Mouse (Mus musculus): ENCODE results near the gene Inpp4a. TPM values are rescaled to one million over a fixed set of nuclear protein-coding genes. Genes with fewer than 3 reads are reported as not detected.

Inpp4a gene
- polyA plus RNA-seq, 1 experiment from 2014 or later = 14.1 TPM

DNA sequence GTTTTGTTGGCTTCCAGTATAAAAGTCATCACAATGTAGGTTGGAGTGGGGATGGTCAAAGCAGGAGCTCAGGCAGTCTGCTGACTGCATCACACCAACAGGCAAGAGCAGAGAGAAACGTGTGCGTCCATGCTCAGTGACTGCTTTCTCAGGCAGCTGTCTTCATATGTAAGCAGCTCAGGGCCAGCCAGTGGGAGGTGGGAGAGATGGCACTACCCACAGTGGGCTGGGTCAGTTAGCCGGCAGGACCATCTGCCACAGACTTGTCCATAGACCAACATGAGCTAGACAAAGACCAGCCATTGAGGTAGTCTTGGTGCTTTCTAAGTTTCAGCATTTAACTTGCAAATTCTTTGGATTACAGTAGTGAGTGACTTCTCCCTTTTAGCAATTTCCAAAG, 56.6 kb downstream of the Inpp4a start:
- DNase-seq (ENCODE audit: low spot score) = no peak
- Histone ChIP-seq H3K4me2 (ENCODE audit: low read length) (no peak overlapping the region), H3K27me3 (replicated peaks; ENCODE audit: control insufficient read depth, insufficient read depth, low read length) (no peaks in the 10 kb centered on the region), H3K4me3 (ENCODE audit: low read depth, low read length) (no peak overlapping the region), H3K4me1 (replicated peaks; ENCODE audit: control insufficient read depth, insufficient read depth, low read length) (no peaks in the 10 kb centered on the region), H3K36me3 (ENCODE audit: control insufficient read depth, insufficient read depth, low read length) (peaks cover 16% of the 10 kb centered on the region; the same call in 1 of the 2 replicates), H3K9ac (ENCODE audit: low read length) (no peak overlapping the region), H3K9me3 (ENCODE audit: control insufficient read depth, low read length) (no peaks in the 10 kb centered on the region), H3K27ac (ENCODE audit: low read depth) (no peak overlapping the region)
- 83% methylated on average over 3 of the region's 3 CpGs for WGBS
- no peak for ATAC-seq (replicated peaks; ENCODE audit: low FRiP score, low TSS enrichment, low read depth)

DNA sequence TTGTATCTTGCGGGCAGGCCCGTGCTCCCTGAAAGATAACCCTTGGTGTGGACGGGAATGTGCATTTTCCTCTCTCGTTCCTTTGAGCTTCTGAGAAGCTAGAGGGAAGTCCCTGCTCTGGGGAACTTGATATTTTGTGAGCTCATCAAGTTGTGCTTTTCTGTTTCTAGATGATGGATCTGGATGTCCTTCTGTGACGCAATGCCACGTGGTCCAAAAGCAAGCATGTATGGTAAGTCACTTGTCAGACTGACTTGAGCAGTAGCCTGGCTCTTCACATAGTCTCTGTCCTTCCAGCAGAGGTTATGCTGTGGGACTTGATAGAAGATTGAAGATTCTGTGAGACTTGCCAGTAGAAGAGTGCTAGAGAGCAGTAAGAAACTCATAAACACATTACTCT, 57.5 kb downstream of the Inpp4a start:
- H3K4me2 ChIP-seq (ENCODE audit: low read length) = no peak overlapping the region
- no peaks in the 10 kb centered on the region for H3K27me3 ChIP-seq (replicated peaks; ENCODE audit: control insufficient read depth, insufficient read depth, low read length)
- H3K4me3 ChIP-seq (ENCODE audit: low read depth, low read length) = no peak overlapping the region
- no peak overlapping the region for H3K9ac ChIP-seq (ENCODE audit: low read length)
- H3K4me1 ChIP-seq (replicated peaks; ENCODE audit: control insufficient read depth, insufficient read depth, low read length) = no peaks in the 10 kb centered on the region
- DNase-seq (ENCODE audit: low spot score) (no peak), ATAC-seq (replicated peaks; ENCODE audit: low FRiP score, low TSS enrichment, low read depth) (no peak)
- no peak overlapping the region for H3K27ac ChIP-seq (ENCODE audit: low read depth)
- H3K36me3 ChIP-seq (ENCODE audit: control insufficient read depth, insufficient read depth, low read length) = peaks cover 16% of the 10 kb centered on the region; the same call in 1 of the 2 replicates
- 85% methylated on average over 6 of the region's 6 CpGs for WGBS
- H3K9me3 ChIP-seq (ENCODE audit: control insufficient read depth, low read length) = no peaks in the 10 kb centered on the region

DNA sequence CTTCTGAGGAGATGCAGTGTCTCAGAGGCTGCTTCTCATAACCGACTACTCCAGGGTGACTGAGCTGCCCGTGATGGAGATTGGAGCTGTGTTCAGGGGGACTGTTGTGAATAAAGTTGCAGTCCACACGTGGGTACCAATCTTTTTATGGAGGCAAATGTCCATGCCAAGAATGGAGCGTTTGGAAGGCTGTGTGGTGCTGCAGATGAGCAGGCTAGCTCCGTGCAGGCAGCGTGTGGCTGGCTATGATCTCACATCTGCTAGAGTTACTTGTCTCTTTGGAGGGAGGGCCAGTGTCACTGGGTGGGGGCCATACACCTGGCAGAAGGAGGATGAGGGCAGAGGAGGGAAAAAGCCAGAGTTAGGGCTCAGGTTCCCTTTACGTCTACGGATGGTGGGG, 59.0 kb downstream of the Inpp4a start:
- H3K27me3 ChIP-seq (replicated peaks; ENCODE audit: control insufficient read depth, insufficient read depth, low read length) = no peaks in the 10 kb centered on the region
- peaks cover 16% of the 10 kb centered on the region; the same call in 1 of the 2 replicates for H3K36me3 ChIP-seq (ENCODE audit: control insufficient read depth, insufficient read depth, low read length)
- H3K9me3 ChIP-seq (ENCODE audit: control insufficient read depth, low read length) = no peaks in the 10 kb centered on the region
- no peak overlapping the region for H3K4me2 ChIP-seq (ENCODE audit: low read length)
- no peak for DNase-seq (ENCODE audit: low spot score)
- H3K4me3 ChIP-seq (ENCODE audit: low read depth, low read length) = no peak overlapping the region
- H3K4me1 ChIP-seq (replicated peaks; ENCODE audit: control insufficient read depth, insufficient read depth, low read length) = no peaks in the 10 kb centered on the region
- no peak overlapping the region for H3K27ac ChIP-seq (ENCODE audit: low read depth)
- ATAC-seq (replicated peaks; ENCODE audit: low FRiP score, low TSS enrichment, low read depth) = no peak
- WGBS = 87% methylated on average over 8 of the region's 8 CpGs
- H3K9ac ChIP-seq (ENCODE audit: low read length) = no peak overlapping the region

DNA sequence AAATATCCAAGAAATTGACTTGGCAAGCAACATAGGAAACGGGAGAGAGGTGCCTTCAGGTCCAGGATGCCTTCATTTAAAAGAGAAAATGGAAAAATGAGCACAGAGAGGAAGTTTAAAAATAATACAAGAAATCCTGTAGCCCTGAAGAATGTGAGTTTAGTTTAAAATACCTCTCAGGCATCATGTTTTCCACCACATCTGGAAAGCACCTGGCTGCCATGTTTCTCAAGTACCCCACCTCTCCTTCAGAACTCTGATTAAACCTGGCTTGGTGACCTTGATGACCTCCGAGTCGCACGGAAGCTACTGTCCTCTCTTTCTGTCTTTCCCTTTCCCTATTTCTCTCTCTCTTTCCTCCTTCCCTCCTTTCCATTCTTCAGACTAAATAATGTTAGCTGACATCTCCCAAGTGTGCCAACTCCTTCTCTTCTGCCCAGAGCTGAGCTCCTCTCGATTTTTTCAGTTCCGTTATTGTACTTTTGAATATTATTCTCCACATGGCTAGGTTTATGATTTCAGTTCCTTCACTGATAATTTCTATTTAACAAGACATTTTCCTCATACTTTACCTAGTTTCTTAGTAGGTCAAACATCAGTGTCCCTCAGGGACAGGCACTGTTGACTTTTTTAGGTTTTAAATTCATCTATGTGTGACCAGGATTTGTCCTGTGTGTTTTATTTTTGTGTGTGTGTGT, 59.9 kb downstream of the Inpp4a start:
- ATAC-seq (replicated peaks; ENCODE audit: low FRiP score, low TSS enrichment, low read depth) = no peak

DNA sequence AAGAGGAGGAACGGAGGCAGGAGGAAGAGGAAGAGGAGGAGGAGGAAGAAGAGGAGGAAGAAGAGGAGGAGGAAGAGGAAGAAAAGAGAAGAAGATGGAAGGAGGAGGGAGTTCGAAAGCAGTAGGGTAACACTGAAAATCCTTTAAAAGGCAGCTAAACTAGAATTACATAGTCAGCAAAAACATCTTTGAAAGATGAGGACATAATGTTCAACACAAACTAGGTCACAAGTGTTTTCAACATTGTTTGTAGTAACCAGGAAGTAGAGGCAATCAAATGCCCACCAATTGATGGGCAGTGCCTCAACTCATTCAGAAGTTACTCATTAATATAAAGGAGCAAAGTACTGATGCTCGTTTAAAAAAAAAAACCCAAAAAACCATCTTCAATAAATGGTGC, 61.1 kb downstream of the Inpp4a start:
- Histone ChIP-seq H3K9ac (ENCODE audit: low read length) (no peak overlapping the region), H3K4me1 (replicated peaks; ENCODE audit: control insufficient read depth, insufficient read depth, low read length) (no peaks in the 10 kb centered on the region), H3K4me2 (ENCODE audit: low read length) (no peak overlapping the region), H3K4me3 (ENCODE audit: low read depth, low read length) (no peak overlapping the region), H3K36me3 (ENCODE audit: control insufficient read depth, insufficient read depth, low read length) (peaks cover 16% of the 10 kb centered on the region; the same call in 1 of the 2 replicates), H3K9me3 (ENCODE audit: control insufficient read depth, low read length) (no peaks in the 10 kb centered on the region), H3K27ac (ENCODE audit: low read depth) (no peak overlapping the region), H3K27me3 (replicated peaks; ENCODE audit: control insufficient read depth, insufficient read depth, low read length) (no peaks in the 10 kb centered on the region)
- WGBS = 90% methylated on average over 3 of the region's 3 CpGs
- DNase-seq (ENCODE audit: low spot score) = no peak
- ATAC-seq (replicated peaks; ENCODE audit: low FRiP score, low TSS enrichment, low read depth) = no peak

More for the DNA sequence above, 59.9 kb downstream of the Inpp4a start:
- 88% methylated on average over 6 of the region's 6 CpGs for WGBS
- H3K4me3 ChIP-seq (ENCODE audit: low read depth, low read length) = no peak overlapping the region
- peaks cover 16% of the 10 kb centered on the region; the same call in 1 of the 2 replicates for H3K36me3 ChIP-seq (ENCODE audit: control insufficient read depth, insufficient read depth, low read length)
- H3K4me2 ChIP-seq (ENCODE audit: low read length) = no peak overlapping the region
- H3K27ac ChIP-seq (ENCODE audit: low read depth) = no peak overlapping the region
- no peaks in the 10 kb centered on the region for H3K9me3 ChIP-seq (ENCODE audit: control insufficient read depth, low read length)
- H3K9ac ChIP-seq (ENCODE audit: low read length) = no peak overlapping the region
- no peaks in the 10 kb centered on the region for H3K4me1 ChIP-seq (replicated peaks; ENCODE audit: control insufficient read depth, insufficient read depth, low read length)
- no peaks in the 10 kb centered on the region for H3K27me3 ChIP-seq (replicated peaks; ENCODE audit: control insufficient read depth, insufficient read depth, low read length)
- DNase-seq (ENCODE audit: low spot score) = no peak

DNA sequence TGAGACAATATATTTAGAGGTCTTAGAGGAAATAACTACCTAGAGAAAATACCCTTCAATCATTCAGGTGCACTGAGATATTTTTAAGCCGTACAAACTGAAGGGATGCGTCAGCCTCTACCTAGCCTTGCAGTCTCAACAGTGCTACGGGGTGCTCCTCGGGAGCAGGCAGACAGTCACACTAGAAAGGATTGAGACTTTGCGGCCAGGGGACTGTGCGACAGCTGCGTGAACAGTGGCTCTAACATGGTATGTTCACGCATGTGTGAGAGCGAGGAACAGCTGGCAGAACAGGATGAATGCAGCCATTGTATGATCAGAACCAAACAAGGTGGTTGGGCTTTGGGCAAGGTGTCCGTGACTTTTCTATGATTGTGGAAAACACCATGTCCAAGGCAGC, 63.1 kb downstream of the Inpp4a start:
- H3K4me2 ChIP-seq (ENCODE audit: low read length) = no peak overlapping the region
- DNase-seq (ENCODE audit: low spot score) = no peak

DNA sequence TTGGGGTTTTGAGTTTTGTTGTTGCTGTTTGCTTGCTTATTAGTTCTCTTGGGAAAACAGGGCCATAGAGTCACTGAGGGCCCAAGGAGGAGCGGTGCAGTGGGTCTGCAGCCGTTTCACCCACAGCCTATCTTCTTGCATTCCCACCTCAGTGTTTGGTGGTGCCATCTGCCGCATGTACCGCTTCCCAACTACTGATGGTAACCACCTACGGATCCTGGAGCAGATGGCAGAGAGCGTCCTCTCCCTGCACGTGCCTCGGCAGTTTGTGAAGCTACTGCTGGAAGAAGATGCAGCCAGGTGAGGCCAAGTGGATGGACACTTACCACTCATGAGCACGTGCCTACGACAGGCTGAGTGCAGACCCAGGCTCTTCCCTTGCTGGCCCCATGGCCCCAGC, 68.5 kb downstream of the Inpp4a start:
- no peak for ATAC-seq (replicated peaks; ENCODE audit: low FRiP score, low TSS enrichment, low read depth)
- H3K9ac ChIP-seq (ENCODE audit: low read length) = no peak overlapping the region
- no peak for DNase-seq (ENCODE audit: low spot score)
- H3K4me2 ChIP-seq (ENCODE audit: low read length) = no peak overlapping the region
- no peaks in the 10 kb centered on the region for H3K9me3 ChIP-seq (ENCODE audit: control insufficient read depth, low read length)
- no peak overlapping the region for H3K27ac ChIP-seq (ENCODE audit: low read depth)
- H3K4me1 ChIP-seq (replicated peaks; ENCODE audit: control insufficient read depth, insufficient read depth, low read length) = no peaks in the 10 kb centered on the region
- H3K4me3 ChIP-seq (ENCODE audit: low read depth, low read length) = no peak overlapping the region
- H3K36me3 ChIP-seq (ENCODE audit: control insufficient read depth, insufficient read depth, low read length) = peaks cover 21% of the 10 kb centered on the region
- H3K27me3 ChIP-seq (replicated peaks; ENCODE audit: control insufficient read depth, insufficient read depth, low read length) = no peaks in the 10 kb centered on the region
- 89% methylated on average over 10 of the region's 10 CpGs for WGBS

More for the DNA sequence above, 63.1 kb downstream of the Inpp4a start:
- no peak for ATAC-seq (replicated peaks; ENCODE audit: low FRiP score, low TSS enrichment, low read depth)
- peaks cover 25% of the 10 kb centered on the region for H3K36me3 ChIP-seq (ENCODE audit: control insufficient read depth, insufficient read depth, low read length)
- H3K4me1 ChIP-seq (replicated peaks; ENCODE audit: control insufficient read depth, insufficient read depth, low read length) = no peaks in the 10 kb centered on the region
- H3K27me3 ChIP-seq (replicated peaks; ENCODE audit: control insufficient read depth, insufficient read depth, low read length) = no peaks in the 10 kb centered on the region
- WGBS = 91% methylated on average over 10 of the region's 10 CpGs
- no peaks in the 10 kb centered on the region for H3K9me3 ChIP-seq (ENCODE audit: control insufficient read depth, low read length)
- no peak overlapping the region for H3K4me3 ChIP-seq (ENCODE audit: low read depth, low read length)
- H3K27ac ChIP-seq (ENCODE audit: low read depth) = no peak overlapping the region
- no peak overlapping the region for H3K9ac ChIP-seq (ENCODE audit: low read length)

DNA sequence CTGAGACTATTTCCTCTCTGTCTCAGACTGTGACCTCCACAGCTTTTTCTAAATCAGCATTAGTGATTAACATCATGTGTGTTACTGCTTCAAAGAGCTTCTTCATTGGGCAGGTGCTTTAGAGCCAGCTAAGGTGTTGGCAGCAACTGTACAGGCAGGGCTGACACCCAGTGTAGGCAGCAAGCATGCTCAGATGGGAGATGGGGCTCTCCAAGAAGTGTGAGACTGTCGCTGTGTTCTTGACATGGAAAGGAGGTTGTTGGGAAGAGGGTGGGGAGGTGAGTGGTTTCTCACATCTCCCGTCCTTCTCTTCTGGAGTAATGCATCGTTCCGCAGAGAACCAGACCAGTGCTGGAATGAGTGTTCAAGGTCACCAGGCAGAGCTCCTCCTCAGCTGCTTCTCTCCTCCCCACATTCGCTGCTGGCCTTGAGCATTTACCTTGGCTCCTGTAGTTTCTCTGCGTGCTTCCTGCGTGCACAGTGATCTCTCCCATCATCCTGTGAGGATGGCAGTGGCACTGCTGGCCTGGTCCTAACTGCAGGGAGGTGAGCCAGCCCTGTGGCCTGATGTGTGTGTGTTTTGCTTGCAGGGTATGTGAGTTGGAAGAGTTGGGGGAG, 69.2 kb downstream of the Inpp4a start:
- Histone ChIP-seq H3K4me2 (ENCODE audit: low read length) (no peak overlapping the region), H3K27me3 (replicated peaks; ENCODE audit: control insufficient read depth, insufficient read depth, low read length) (no peaks in the 10 kb centered on the region), H3K9me3 (ENCODE audit: control insufficient read depth, low read length) (no peaks in the 10 kb centered on the region), H3K27ac (ENCODE audit: low read depth) (no peak overlapping the region), H3K9ac (ENCODE audit: low read length) (no peak overlapping the region), H3K36me3 (ENCODE audit: control insufficient read depth, insufficient read depth, low read length) (peaks cover 21% of the 10 kb centered on the region), H3K4me3 (ENCODE audit: low read depth, low read length) (no peak overlapping the region), H3K4me1 (replicated peaks; ENCODE audit: control insufficient read depth, insufficient read depth, low read length) (no peaks in the 10 kb centered on the region)
- 78% methylated on average over 7 of the region's 7 CpGs for WGBS
- DNase-seq (ENCODE audit: low spot score) = no peak
- no peak for ATAC-seq (replicated peaks; ENCODE audit: low FRiP score, low TSS enrichment, low read depth)

DNA sequence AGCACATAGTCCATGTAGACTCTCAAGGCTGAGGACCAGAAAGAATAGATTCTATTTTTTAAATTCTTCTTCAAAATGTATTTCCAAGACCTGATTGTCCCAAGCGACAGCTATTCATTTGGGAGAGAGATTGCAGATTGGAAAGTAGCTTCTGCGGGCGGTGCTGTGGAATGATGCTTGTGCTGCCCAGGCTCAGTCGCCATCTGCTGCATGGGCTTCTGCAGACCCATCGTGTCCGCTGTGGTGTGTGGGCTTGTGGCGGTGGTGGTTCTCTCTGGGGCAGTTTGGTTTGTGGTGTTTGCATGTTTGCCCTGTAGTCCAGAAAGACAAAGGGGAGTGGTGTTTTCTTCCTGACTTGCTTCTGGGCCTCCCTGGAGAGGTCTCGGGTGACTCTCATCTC, 76.5 kb downstream of the Inpp4a start:
- H3K9ac ChIP-seq (ENCODE audit: low read length) = no peak overlapping the region
- DNase-seq (ENCODE audit: low spot score) (no peak), ATAC-seq (replicated peaks; ENCODE audit: low FRiP score, low TSS enrichment, low read depth) (no peak)
- no peaks in the 10 kb centered on the region for H3K9me3 ChIP-seq (ENCODE audit: control insufficient read depth, low read length)
- H3K4me2 ChIP-seq (ENCODE audit: low read length) = no peak overlapping the region
- 0 out of 2 replicates have a peak, but pooled peaks cover 9% of the 10 kb centered on the region for H3K36me3 ChIP-seq (ENCODE audit: control insufficient read depth, insufficient read depth, low read length)
- no peaks in the 10 kb centered on the region for H3K27me3 ChIP-seq (replicated peaks; ENCODE audit: control insufficient read depth, insufficient read depth, low read length)
- H3K27ac ChIP-seq (ENCODE audit: low read depth) = no peak overlapping the region
- 87% methylated on average over 8 of the region's 8 CpGs for WGBS
- no peak overlapping the region for H3K4me3 ChIP-seq (ENCODE audit: low read depth, low read length)
- no peaks in the 10 kb centered on the region for H3K4me1 ChIP-seq (replicated peaks; ENCODE audit: control insufficient read depth, insufficient read depth, low read length)
